Mouse (Mus musculus) erythroblast, embryonic 14.5 days (primary cell): ENCODE measurements around the gene Hs3st4.

ENCODE experiments used
- GATA1 ChIP-seq: IDR thresholded peaks from 2 replicates; pipeline ENCODE4 v1.6.1; 2012; ENCODE audit warnings: low read length, inconsistent platforms, mixed read lengths
- TAL1 ChIP-seq: IDR thresholded peaks from 3 replicates; pipeline ENCODE4 v1.6.1; 2012; ENCODE audit warnings: low read length, inconsistent platforms, mixed read lengths

DNA sequence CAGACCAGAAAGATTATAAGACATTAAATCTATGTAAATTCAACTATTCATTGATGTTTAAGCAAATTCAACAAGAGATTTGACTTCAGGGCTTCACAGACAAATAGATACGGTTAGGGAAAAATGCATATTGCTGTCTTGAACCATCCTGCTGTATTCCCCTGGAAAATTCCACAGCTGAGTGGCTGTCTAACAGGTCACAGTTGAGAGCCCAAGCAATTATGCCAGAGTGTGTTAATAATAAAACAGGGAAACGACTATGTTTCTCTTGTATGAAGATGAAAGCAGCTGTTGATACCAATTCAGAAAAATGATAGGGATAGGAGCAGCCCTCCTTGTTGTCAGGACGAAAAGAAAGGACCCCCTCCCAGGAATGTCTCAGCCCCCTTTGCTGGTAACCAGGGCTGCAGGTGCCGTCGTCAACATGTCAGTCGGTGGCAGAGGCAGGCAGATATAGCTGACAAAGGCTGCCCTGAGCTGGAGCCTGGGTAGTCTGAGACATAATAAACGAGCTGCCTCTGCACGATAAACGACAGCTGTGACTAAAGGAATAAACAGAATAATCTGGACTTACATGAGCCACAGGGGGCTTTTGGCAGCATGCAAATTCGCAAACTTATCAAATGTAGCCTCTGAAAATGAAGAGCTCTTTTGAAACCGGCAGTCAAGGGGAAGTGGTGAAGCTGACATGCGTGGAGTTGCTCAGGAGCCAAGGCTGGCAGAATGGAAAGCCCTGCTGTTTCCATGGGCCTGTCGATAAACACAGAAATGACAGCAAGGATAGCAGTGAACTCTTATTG, 364.7 kb downstream of the Hs3st4 start:
- TF ChIP-seq GATA1 (no peak), TAL1 (no peak)
